Mouse (Mus musculus): ENCODE measurements at regions not wholly inside any gene's neighbourhood (a gene's known extent, or its start where the extent isn't known, plus 50 kb on each side); places are given as distances from the start of the nearest gene placed in this dataset.

GRCm38 (mm10) chr9:41395471-41395870 lies 234.0 kb upstream of the Ubash3b start:
- no peak for DNase-seq (ENCODE audit: low spot score in 2 of 2)

- DNase-seq (ENCODE audit: low spot score in 2 of 2) = no peak
Observed at GRCm38 (mm10) chr9:41391591-41392320, 230.3 kb upstream of the Ubash3b start.

GRCm38 (mm10) chr9:41379283-41379682 lies 217.8 kb upstream of the Ubash3b start:
- DNase-seq (ENCODE audit: low spot score in 2 of 2) = no peak

- no peak for DNase-seq (ENCODE audit: low spot score in 2 of 2)
Observed at GRCm38 (mm10) chr9:41378627-41379231, 217.2 kb upstream of the Ubash3b start.

- DNase-seq (ENCODE audit: low spot score in 2 of 2) = no peak
Observed at GRCm38 (mm10) chr9:41377701-41378626, 216.5 kb upstream of the Ubash3b start.

GRCm38 (mm10) chr9:41376948-41377700 lies 215.6 kb upstream of the Ubash3b start:
- DNase-seq (ENCODE audit: low spot score in 2 of 2) = no peak

- no peak for DNase-seq (ENCODE audit: low spot score in 2 of 2)
Observed at GRCm38 (mm10) chr9:41375984-41376651, 214.6 kb upstream of the Ubash3b start.

- DNase-seq (ENCODE audit: low spot score in 2 of 2) = no peak
Observed at GRCm38 (mm10) chr9:41374591-41375481, 213.3 kb upstream of the Ubash3b start.

GRCm38 (mm10) chr9:41366405-41366804 lies 204.9 kb upstream of the Ubash3b start:
- DNase-seq (ENCODE audit: low spot score in 2 of 2) = no peak

- no peak for DNase-seq (ENCODE audit: low spot score in 2 of 2)
Observed at GRCm38 (mm10) chr9:41365251-41365650, 203.8 kb upstream of the Ubash3b start.

- DNase-seq (ENCODE audit: low spot score in 2 of 2) = no peak
Observed at GRCm38 (mm10) chr9:41364442-41365250, 203.1 kb upstream of the Ubash3b start.

- no peak for DNase-seq (ENCODE audit: low spot score in 2 of 2)
Observed at GRCm38 (mm10) chr9:41360356-41360755, 198.9 kb upstream of the Ubash3b start.

- no peak for DNase-seq (ENCODE audit: low spot score in 2 of 2)
Observed at GRCm38 (mm10) chr9:41359286-41359685, 197.8 kb upstream of the Ubash3b start.

- DNase-seq (ENCODE audit: low spot score in 2 of 2) = no peak
Observed at GRCm38 (mm10) chr9:41345338-41345737, 183.8 kb upstream of the Ubash3b start.

GRCm38 (mm10) chr9:41337375-41337774 lies 175.9 kb upstream of the Ubash3b start:
- no peak for DNase-seq (ENCODE audit: low spot score in 2 of 2)

GRCm38 (mm10) chr9:41336801-41337200 lies 175.3 kb upstream of the Ubash3b start:
- DNase-seq (ENCODE audit: low spot score in 2 of 2) = no peak

- DNase-seq (ENCODE audit: low spot score in 2 of 2) = no peak
Observed at GRCm38 (mm10) chr9:41334462-41335241, 173.2 kb upstream of the Ubash3b start.

GRCm38 (mm10) chr9:41333526-41333925 lies 172.0 kb upstream of the Ubash3b start:
- no peak for DNase-seq (ENCODE audit: low spot score in 2 of 2)
